15 mouse cellular contexts compared by ENCODE assay signal in genomic region chr5:24927706-24928105, GRCm38 (mm10).
DNase-seq lines count a peak whose midpoint lies in the region; ATAC-seq and TF ChIP-seq lines count a peak whose summit lies in the region.
"Had no signal": no experiment of that assay in that cellular context is flagged by ENCODE, and none has a peak within 500 bp of the region (broad histone marks: within the 10 kb centered on the region; RNA-seq: fewer than 3 reads in every experiment).

No protein-coding gene starts in this region.

- H3K27ac ChIP-seq in heart, embryonic 10.5 days, result peak overlapping the region; percentile 82
- peak overlapping the region; percentile 51 for H3K27ac ChIP-seq in MEL (ENCODE audit: control insufficient read depth, low read depth, low read length)
- H3K27ac ChIP-seq in liver, embryonic 14.5 days, result peak overlapping the region; percentile 16; the same call in 1 of the 2 replicates
- H3K27ac ChIP-seq: embryonic facial prominence, embryonic 13.5 days; forebrain, embryonic 15.5 days; hindbrain, postnatal 0 days; midbrain, embryonic 15.5 days had no signal

- no peaks in the 10 kb centered on the region for H3K9me3 ChIP-seq in heart, embryonic 10.5 days
- no peaks in the 10 kb centered on the region for H3K9me3 ChIP-seq in MEL (replicated peaks; ENCODE audit: insufficient read depth, low read length)
- H3K9me3 ChIP-seq in liver, embryonic 14.5 days (ENCODE audit: control insufficient read depth, low read length), result no peaks in the 10 kb centered on the region
- H3K9me3 ChIP-seq: embryonic facial prominence, embryonic 13.5 days; forebrain, embryonic 15.5 days; G1E; midbrain, embryonic 15.5 days had no signal

- intact Hi-C loops in heart, postnatal 14 days (cut with DNase I), result no loop called here

- TF ChIP-seq POLR2A in MEL (IDR thresholded peaks at IDR 0.05; ENCODE audit: control insufficient read depth in 1 of 2, insufficient read depth in 1 of 2, low read depth in 1 of 2, low read length in 2 of 2, poor library complexity in 1 of 2), result no peak

- TF ChIP-seq EP300 in MEL (IDR thresholded peaks at IDR 0.05; ENCODE audit: low read depth in 1 of 2, low read length in 2 of 2), result peak; percentile 93 to 96
- TF ChIP-seq EP300 in liver, embryonic 14.5 days (IDR thresholded peaks at IDR 0.05; ENCODE audit: low read depth), result peak; percentile 87

- no peak for TF ChIP-seq RAD21 in MEL (IDR thresholded peaks at IDR 0.05; ENCODE audit: low read depth, low read length)

- TF ChIP-seq CTCF in MEL (IDR thresholded peaks at IDR 0.05 in 2 of 3, conservative IDR thresholded peaks at IDR 0.05 in 1 of 3; ENCODE audit: control insufficient read depth in 1 of 3, insufficient read depth in 1 of 3, low read depth in 2 of 3, low read length in 3 of 3, poor library complexity in 1 of 3, severe bottlenecking in 1 of 3), result no peak
- no peak for TF ChIP-seq CTCF in liver, embryonic 14.5 days (IDR thresholded peaks at IDR 0.05; ENCODE audit: low read depth)

- no peak overlapping the region for H3K4me3 ChIP-seq in heart, embryonic 10.5 days
- peak overlapping the region; percentile 25 to 32 for H3K4me3 ChIP-seq in MEL (ENCODE audit: control insufficient read depth in 1 of 2, insufficient read depth in 1 of 2, low read depth in 2 of 2, low read length in 2 of 2)
- H3K4me3 ChIP-seq in liver, embryonic 14.5 days (ENCODE audit: insufficient read depth in 1 of 2, low read depth in 2 of 2, low read length in 2 of 2), result no peak overlapping the region
- H3K4me3 ChIP-seq: embryonic facial prominence, embryonic 13.5 days; forebrain, embryonic 15.5 days; midbrain, embryonic 15.5 days had no signal

- H3K79me2 ChIP-seq in MEL (ENCODE audit: control insufficient read depth, insufficient read depth, low read length, poor library complexity), result no peaks in the 10 kb centered on the region

- H3K4me2 ChIP-seq in liver, embryonic 14.5 days (ENCODE audit: low read depth), result peak overlapping the region; percentile 49
- H3K4me2 ChIP-seq: embryonic facial prominence, embryonic 13.5 days; forebrain, embryonic 15.5 days; midbrain, embryonic 15.5 days had no signal

- DNase-seq in heart, embryonic 10.5 days (ENCODE audit: low spot score), result peak; percentile 96
- DNase-seq in heart, postnatal 14 days, result no peak
- peak; percentile 83 for DNase-seq in MEL (ENCODE audit: low read depth, low spot score)
- peak; percentile 22 for DNase-seq in embryo, embryonic 10.5 days (ENCODE audit: low spot score)
- peak; percentile 51 to 63 (median 54) for DNase-seq in liver, embryonic 14.5 days (ENCODE audit: low read depth in 3 of 3, low spot score in 3 of 3)
- DNase-seq in spleen, adult 18-20 months, result no peak
- no peak for DNase-seq in ovary, adult 18-20 months (ENCODE audit: low spot score)
- DNase-seq: cerebellum, adult 11-12 months; gastrocnemius, postnatal 14 days; thymus, postnatal 36 days had no signal

- WGBS in heart, embryonic 10.5 days, result 2% methylated on average over 8 of the region's 8 CpGs
- WGBS in liver, embryonic 14.5 days (ENCODE audit: insufficient replicate concordance), result 6% methylated on average over 8 of the region's 8 CpGs

- H3K9ac ChIP-seq in MEL (ENCODE audit: control insufficient read depth, low read depth, low read length, poor library complexity, severe bottlenecking), result peak overlapping the region; percentile 34
- peak overlapping the region; percentile 15; the same call in 1 of the 2 replicates for H3K9ac ChIP-seq in liver, embryonic 14.5 days (replicated peaks)
- H3K9ac ChIP-seq: embryonic facial prominence, embryonic 13.5 days; forebrain, embryonic 15.5 days; midbrain, embryonic 15.5 days had no signal

- H3K36me3 ChIP-seq in heart, embryonic 10.5 days, result no peaks in the 10 kb centered on the region
- peaks cover 0 to 15% of the 10 kb centered on the region in 2 experiments; a peak in 2 of 4 replicates for H3K36me3 ChIP-seq in MEL (ENCODE audit: control insufficient read depth in 1 of 2, insufficient read depth in 2 of 2, low read length in 2 of 2)
- H3K36me3 ChIP-seq in liver, embryonic 14.5 days (replicated peaks; ENCODE audit: control insufficient read depth, insufficient read depth, low read depth), result no peaks in the 10 kb centered on the region
- H3K36me3 ChIP-seq: embryonic facial prominence, embryonic 13.5 days; forebrain, embryonic 15.5 days; G1E; midbrain, embryonic 15.5 days had no signal

- peaks cover 12% of the 10 kb centered on the region; the same call in 1 of the 2 replicates for H3K27me3 ChIP-seq in heart, embryonic 10.5 days (ENCODE audit: insufficient read depth, poor library complexity, severe bottlenecking)
- no peaks in the 10 kb centered on the region for H3K27me3 ChIP-seq in MEL (ENCODE audit: control insufficient read depth in 1 of 2, insufficient read depth in 2 of 2, low read length in 2 of 2)
- no peaks in the 10 kb centered on the region for H3K27me3 ChIP-seq in liver, embryonic 14.5 days (ENCODE audit: control insufficient read depth, insufficient read depth, low read length)
- H3K27me3 ChIP-seq: embryonic facial prominence, embryonic 13.5 days; forebrain, embryonic 15.5 days; midbrain, embryonic 15.5 days had no signal

- ATAC-seq in liver, embryonic 14.5 days (ENCODE audit: insufficient read depth), result peak; percentile 94
- ATAC-seq: forebrain, embryonic 15.5 days; hindbrain, postnatal 0 days; midbrain, embryonic 15.5 days had no signal

- H3K4me1 ChIP-seq in heart, embryonic 10.5 days, result peaks cover 35% of the 10 kb centered on the region
- H3K4me1 ChIP-seq in MEL (ENCODE audit: control insufficient read depth in 1 of 2, insufficient read depth in 2 of 2, low read length in 2 of 2), result peaks cover 10 to 25% of the 10 kb centered on the region in 2 experiments
- peaks cover 14 to 29% of the 10 kb centered on the region in 2 experiments for H3K4me1 ChIP-seq in liver, embryonic 14.5 days (replicated peaks; ENCODE audit: control insufficient read depth in 2 of 2, insufficient read depth in 2 of 2, low read length in 1 of 2)
- H3K4me1 ChIP-seq: embryonic facial prominence, embryonic 13.5 days; forebrain, embryonic 15.5 days; midbrain, embryonic 15.5 days had no signal

TF ChIP-seq in MEL, 35 proteins besides CTCF, POLR2A, EP300 and RAD21 (continues in another document):
- TF ChIP-seq MXI1 (IDR thresholded peaks at IDR 0.05; ENCODE audit: low read depth, low read length), result peak; percentile 69
- 0 out of 2 replicates have a peak, but pooled peaks have one; percentile 25 for TF ChIP-seq USF1 (IDR thresholded peaks at IDR 0.05; ENCODE audit: low read depth, low read length)
- peak; percentile 15; the same call in 1 of the 2 replicates for TF ChIP-seq MAFK (IDR thresholded peaks at IDR 0.05; ENCODE audit: borderline replicate concordance, low read depth, low read length)
- TF ChIP-seq GABPA (IDR thresholded peaks at IDR 0.05; ENCODE audit: low read depth, low read length), result no peak
- no peak for TF ChIP-seq MAX (IDR thresholded peaks at IDR 0.05; ENCODE audit: low read length)
- TF ChIP-seq JUND (IDR thresholded peaks at IDR 0.05; ENCODE audit: low read depth, low read length), result no peak
- TF ChIP-seq ELF1 (IDR thresholded peaks at IDR 0.05; ENCODE audit: low read depth, low read length), result 0 out of 2 replicates have a peak, but pooled peaks have one; percentile 31
- TF ChIP-seq ZC3H11A (IDR thresholded peaks at IDR 0.05; ENCODE audit: low read depth, low read length), result no peak
- 0 out of 2 replicates have a peak, but pooled peaks have one; percentile 24 for TF ChIP-seq TBP (IDR thresholded peaks at IDR 0.05; ENCODE audit: low read depth, low read length)
- no peak for TF ChIP-seq NRF1 (IDR thresholded peaks at IDR 0.05; ENCODE audit: insufficient read depth, low read depth, low read length, poor library complexity, severe bottlenecking)
- peak; percentile 97 for TF ChIP-seq GATA1 (IDR thresholded peaks at IDR 0.05; ENCODE audit: low read depth, low read length)
- no peak for TF ChIP-seq POLR2AphosphoS2 (IDR thresholded peaks at IDR 0.05; ENCODE audit: low read length)
- no peak for TF ChIP-seq USF2 (IDR thresholded peaks at IDR 0.05; ENCODE audit: borderline replicate concordance in 1 of 2, insufficient read depth in 1 of 2, low read depth in 1 of 2, low read length in 2 of 2)
- peak; percentile 68; the same call in 1 of the 2 replicates for TF ChIP-seq BHLHE40 (IDR thresholded peaks at IDR 0.05; ENCODE audit: borderline replicate concordance, low read depth, low read length)
- peak; percentile 86 for TF ChIP-seq ETS1 (IDR thresholded peaks at IDR 0.05; ENCODE audit: low read depth, low read length)
- no peak for TF ChIP-seq UBTF (IDR thresholded peaks at IDR 0.05; ENCODE audit: borderline replicate concordance, insufficient read depth, low read depth, low read length)
- TF ChIP-seq TAL1 (IDR thresholded peaks at IDR 0.05; ENCODE audit: low read length), result peak; percentile 81
- TF ChIP-seq RCOR1 (IDR thresholded peaks at IDR 0.05; ENCODE audit: low read depth, low read length), result peak; percentile 92
- 0 out of 2 replicates have a peak, but pooled peaks have one; percentile 42 for TF ChIP-seq ZKSCAN1 (IDR thresholded peaks at IDR 0.05; ENCODE audit: low read depth, low read length)
- TF ChIP-seq NELFE (IDR thresholded peaks at IDR 0.05; ENCODE audit: low read depth, low read length), result no peak
- no peak for TF ChIP-seq KAT2A (conservative IDR thresholded peaks at IDR 0.05; ENCODE audit: low read depth, low read length)
- no peak for TF ChIP-seq POLR2AphosphoS5 (IDR thresholded peaks at IDR 0.05; ENCODE audit: borderline replicate concordance, low read depth, low read length)
- 0 out of 2 replicates have a peak, but pooled peaks have one; percentile 84 for TF ChIP-seq CHD1 (IDR thresholded peaks at IDR 0.05; ENCODE audit: low read depth, low read length)
- peak; percentile 27; the same call in 1 of the 2 replicates for TF ChIP-seq CHD2 (IDR thresholded peaks at IDR 0.05; ENCODE audit: low read length)
- peak; percentile 55; the same call in 1 of the 2 replicates for TF ChIP-seq HCFC1 (IDR thresholded peaks at IDR 0.05; ENCODE audit: low read depth, low read length)
- TF ChIP-seq ZNF384 (IDR thresholded peaks at IDR 0.05; ENCODE audit: low read depth, low read length), result no peak; the same call in 1 of the 2 replicates
- no peak for TF ChIP-seq MYB (IDR thresholded peaks at IDR 0.05; ENCODE audit: low read depth, low read length)
- peak; percentile 69 for TF ChIP-seq MAZ (IDR thresholded peaks at IDR 0.05; ENCODE audit: low read depth, low read length)
- TF ChIP-seq ZMIZ1 (IDR thresholded peaks at IDR 0.05; ENCODE audit: low read depth, low read length), result peak; percentile 61; the same call in 1 of the 2 replicates
- no peak for TF ChIP-seq E2F4 (IDR thresholded peaks at IDR 0.05; ENCODE audit: borderline replicate concordance, low read depth, low read length)
- 0 out of 2 replicates have a peak, but pooled peaks have one; percentile 19 for TF ChIP-seq MYC (IDR thresholded peaks at IDR 0.05; ENCODE audit: low read depth, low read length)
- no peak; the same call in 1 of the 2 replicates for TF ChIP-seq SMC3 (IDR thresholded peaks at IDR 0.05; ENCODE audit: low read depth, low read length)

Comparison
In these comparisons a context has a peak if more than half of its experiments do, and no peak if none do; other contexts are left out.
1. DNase-seq: peak in heart, embryonic 10.5 days (single experiment), MEL (single experiment), embryo, embryonic 10.5 days (single experiment) and liver, embryonic 14.5 days (3 of 3); none in heart, postnatal 14 days (0 of 2), spleen, adult 18-20 months (0 of 2) and ovary, adult 18-20 months (single experiment).
2. H3K27ac ChIP-seq: peak in every context shown above with its lines; median percentile 82 in heart, embryonic 10.5 days; 51 in MEL; 16 in liver, embryonic 14.5 days.
3. H3K4me3 ChIP-seq: peak in MEL (2 of 2); none in heart, embryonic 10.5 days (single experiment) and liver, embryonic 14.5 days (0 of 2).